In the genomic region with DNA sequence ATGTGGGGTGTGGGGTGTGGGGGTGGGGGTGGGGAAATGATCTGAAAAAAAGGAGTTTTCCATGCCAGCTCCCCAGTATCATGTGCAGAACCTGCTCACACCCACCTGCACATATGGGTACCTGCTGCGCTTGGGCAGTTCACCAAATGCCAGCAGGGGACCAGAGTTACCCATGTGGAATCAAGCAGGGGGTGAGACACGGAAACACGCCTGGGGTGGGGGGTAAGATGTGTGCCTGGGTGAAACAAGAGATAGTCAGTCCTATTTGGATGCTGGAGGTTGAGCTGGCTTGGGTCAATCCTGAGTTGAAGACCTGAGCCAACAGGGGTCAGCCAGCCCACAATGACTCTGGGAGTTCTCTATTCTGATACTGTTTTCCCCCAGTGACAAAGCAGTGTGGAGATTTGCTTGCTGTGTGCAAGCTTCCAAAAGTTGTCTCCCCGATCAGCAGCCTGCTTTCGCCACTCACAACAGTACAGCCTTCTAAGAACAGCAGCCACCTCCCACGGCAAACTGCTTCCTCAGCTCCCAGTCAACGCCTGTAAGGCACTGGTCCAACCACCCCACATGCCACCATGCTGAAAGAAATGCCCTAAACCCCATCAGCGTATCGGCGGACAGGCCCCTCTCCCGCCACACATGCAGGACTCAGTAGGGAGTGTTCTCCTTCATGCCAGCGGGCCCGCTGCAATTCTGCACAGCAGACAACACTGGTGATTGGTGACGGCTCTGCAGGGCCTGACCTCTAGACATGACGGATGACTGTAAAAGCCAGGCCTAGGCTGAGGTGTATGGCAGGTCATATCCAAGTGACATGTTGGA, we compare ENCODE assay signal across 8 mouse cellular contexts. TPM values are rescaled to one million over a fixed set of nuclear protein-coding genes. Genes with fewer than 3 reads are reported as not detected.
A peak's percentile ranks its signal among the peaks of the same experiment; 100 is the strongest.
DNase-seq lines count a peak whose midpoint lies in the region; ATAC-seq lines count a peak whose summit lies in the region.
"Had no signal": no experiment of that assay in that cellular context is flagged by ENCODE, and none has a peak within 500 bp of the region (broad histone marks: within the 10 kb centered on the region; RNA-seq: fewer than 3 reads in every experiment).

No protein-coding gene starts in this region.

- peaks cover 12% of the 10 kb centered on the region; the same call in 1 of the 2 replicates for H3K4me1 ChIP-seq in forebrain, embryonic 14.5 days (ENCODE audit: control insufficient read depth, insufficient read depth, low read length)
- peaks cover 35% of the 10 kb centered on the region for H3K4me1 ChIP-seq in neural tube, embryonic 12.5 days

- no peak overlapping the region for H3K4me3 ChIP-seq in forebrain, embryonic 14.5 days (ENCODE audit: low read depth, low read length)
- no peak overlapping the region for H3K4me3 ChIP-seq in neural tube, embryonic 12.5 days
- H3K4me3 ChIP-seq: myocyte had no signal

- ATAC-seq in forebrain, embryonic 14.5 days: peak; percentile 7; the same call in 1 of the 2 replicates
- ATAC-seq in neural tube, embryonic 12.5 days (ENCODE audit: low FRiP score, low read depth): peak; percentile 51

- no peaks in the 10 kb centered on the region for H3K27me3 ChIP-seq in forebrain, embryonic 14.5 days (replicated peaks; ENCODE audit: control insufficient read depth, insufficient read depth, low read length)
- H3K27me3 ChIP-seq in neural tube, embryonic 12.5 days (replicated peaks): no peaks in the 10 kb centered on the region

- peak overlapping the region; percentile 29; the same call in 1 of the 2 replicates for H3K9ac ChIP-seq in forebrain, embryonic 14.5 days (ENCODE audit: low read length)
- H3K9ac ChIP-seq in neural tube, embryonic 12.5 days: no peak overlapping the region

- peak; percentile 50 to 63 for DNase-seq in layer of hippocampus, adult 8-10 months (ENCODE audit: low spot score in 2 of 2)
- DNase-seq in layer of hippocampus, postnatal 25 days (ENCODE audit: extremely low spot score in 1 of 2, low spot score in 1 of 2): no peak
- peak; percentile 66 for DNase-seq in cerebellum, adult 9-11 months
- DNase-seq in forebrain, embryonic 14.5 days (ENCODE audit: low spot score): no peak
- DNase-seq in ovary, postnatal 10 days (ENCODE audit: low spot score): no peak
- no peak for DNase-seq in spleen, postnatal 10 days (ENCODE audit: low spot score in 2 of 2)

- no peaks in the 10 kb centered on the region for H3K9me3 ChIP-seq in forebrain, embryonic 14.5 days (replicated peaks; ENCODE audit: control insufficient read depth, low read length)
- H3K9me3 ChIP-seq in neural tube, embryonic 12.5 days: no peaks in the 10 kb centered on the region

- no peak overlapping the region for H3K4me2 ChIP-seq in forebrain, embryonic 14.5 days (ENCODE audit: low read length)
- H3K4me2 ChIP-seq in neural tube, embryonic 12.5 days (replicated peaks): no peak overlapping the region

- no peaks in the 10 kb centered on the region for H3K36me3 ChIP-seq in forebrain, embryonic 14.5 days (ENCODE audit: control insufficient read depth, insufficient read depth, low read length)
- no peaks in the 10 kb centered on the region for H3K36me3 ChIP-seq in neural tube, embryonic 12.5 days

- WGBS in forebrain, embryonic 14.5 days: 49% methylated on average over 15 of the region's 15 CpGs
- WGBS in neural tube, embryonic 12.5 days: 50% methylated on average over 15 of the region's 15 CpGs

- peak overlapping the region; percentile 24; the same call in 1 of the 2 replicates for H3K27ac ChIP-seq in forebrain, embryonic 14.5 days (ENCODE audit: low read depth, low read length)
- H3K27ac ChIP-seq in neural tube, embryonic 12.5 days: no peak overlapping the region

RNA-seq across cellular contexts. Expression of a gene that starts 41.0 kb away (rescaled TPM):
- total RNA-seq in layer of hippocampus, adult 8-10 months (2022): 10 to 100 TPM; 79.8 to 99.9 (median 95.4) TPM
- 100 to 1,000 TPM; 127 to 132 TPM for total RNA-seq in layer of hippocampus, postnatal 25 days (2021)
- 12.7 and 22.1 TPM in 2 replicates for polyA plus RNA-seq in forebrain, embryonic 14.5 days (2014; fragmentation: Nextera tagmentation; extraction: Ambion mirVana)
- 8.5 and 9.9 TPM in 2 replicates for polyA plus RNA-seq in neural tube, embryonic 12.5 days (2016; fragmentation: Nextera tagmentation; extraction: Ambion mirVana)

Comparison
In these comparisons a context has a peak if more than half of its experiments do, and no peak if none do; other contexts are left out.
1. DNase-seq: peak in layer of hippocampus, adult 8-10 months (2 of 2) and cerebellum, adult 9-11 months (single experiment); none in layer of hippocampus, postnatal 25 days (0 of 2), forebrain, embryonic 14.5 days (single experiment), ovary, postnatal 10 days (single experiment) and spleen, postnatal 10 days (0 of 2).